Mouse (Mus musculus): ENCODE measurements around the gene Foxg1.

DNA sequence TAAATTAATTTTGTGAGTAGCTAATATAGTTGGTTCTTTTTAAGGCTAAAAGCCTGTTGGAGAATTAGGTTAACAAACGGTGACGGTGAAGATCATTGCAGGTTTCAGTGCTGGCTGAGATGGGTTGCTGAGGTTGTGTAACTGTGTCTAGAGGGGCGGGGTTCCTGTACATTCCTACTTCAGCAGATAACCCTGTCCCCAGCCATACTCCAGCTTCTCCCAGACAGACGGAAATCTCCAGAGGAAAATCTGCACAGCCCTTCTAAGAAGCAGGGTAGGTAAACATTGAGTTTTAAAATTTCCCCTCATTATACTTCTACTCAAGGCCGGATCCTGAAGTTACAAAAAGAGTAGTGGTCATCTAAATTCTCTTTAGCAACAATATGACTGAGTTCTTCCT, 7.2 kb downstream of the Foxg1 start:
- TF ChIP-seq CTCF (IDR thresholded peaks at IDR 0.05; ENCODE audit: borderline replicate concordance, insufficient read depth, low read length), result no peak
- TF ChIP-seq POLR2A (IDR thresholded peaks at IDR 0.05; ENCODE audit: low read depth, low read length), result no peak
